Mouse (Mus musculus) heart, embryonic 15.5 days (tissue): ENCODE measurements around the gene Dhrs3. TPM values are rescaled to one million over a fixed set of nuclear protein-coding genes. Genes with fewer than 3 reads are reported as not detected.

Experiments
- ATAC-seq: fragments of 200-750 bp; cut with Nextera tagmentation; replicated peaks from 2 replicates; pipeline ENCODE4 v1.8.0; 2017; ENCODE audit warnings: low read depth, moderate TSS enrichment; ENCODE audit not compliant: insufficient number of reproducible peaks, insufficient read depth, low FRiP score
- H3K27ac ChIP-seq: fragments of 300-500 bp; sonication (generic); 2 replicates; pipeline ENCODE4 v1.5.1; 2015; ENCODE audit warnings: mild to moderate bottlenecking, inconsistent platforms
- H3K27me3 ChIP-seq: fragments of 300-500 bp; sonication (generic); 2 replicates; pipeline ENCODE4 v1.6.1; 2015; ENCODE audit warnings: inconsistent platforms
- H3K36me3 ChIP-seq: fragments of 300-500 bp; sonication (generic); 2 replicates; pipeline ENCODE4 v1.6.1; 2015; ENCODE audit warnings: mild to moderate bottlenecking, inconsistent platforms
- H3K4me1 ChIP-seq: fragments of 300-500 bp; sonication (generic); replicated peaks from 2 replicates; pipeline ENCODE4 v1.6.1; 2015; ENCODE audit warnings: inconsistent platforms
- H3K4me2 ChIP-seq: fragments of 300-500 bp; sonication (generic); 2 replicates; pipeline ENCODE4 v1.6.1; 2015; ENCODE audit warnings: inconsistent platforms, mild to moderate bottlenecking, moderate library complexity
- H3K4me3 ChIP-seq: fragments of 300-500 bp; sonication (generic); 2 replicates; pipeline ENCODE4 v1.5.1; 2015; ENCODE audit warnings: mild to moderate bottlenecking, inconsistent platforms
- H3K9ac ChIP-seq: fragments of 300-500 bp; sonication (generic); 2 replicates; pipeline ENCODE4 v1.6.1; 2015; ENCODE audit warnings: mild to moderate bottlenecking, inconsistent platforms
- H3K9me3 ChIP-seq: fragments of 300-500 bp; sonication (generic); replicated peaks from 2 replicates; pipeline ENCODE4 v1.6.1; 2016; ENCODE audit warnings: inconsistent platforms
- WGBS: fragments of 180-500 bp; shearing (Covaris S2); methylation state at CpG from one replicate; pipeline ENCODE4 v1.1.7; 2015; ENCODE audit warnings: mixed read lengths; 5-methylcytosine and 5-hydroxymethylcytosine counted together
- polyA plus RNA-seq: library from polyadenylated mRNA; unstranded; fragments of >200 nt; fragmentation: Nextera tagmentation; extraction: Ambion mirVana; gene quantifications from 2 replicates; pipeline ENCODE4 v1.2.1, GENCODE M21; 2015

The Dhrs3 gene
- polyA plus RNA-seq, 1 experiment from 2014 or later = 36.3 TPM

DNA sequence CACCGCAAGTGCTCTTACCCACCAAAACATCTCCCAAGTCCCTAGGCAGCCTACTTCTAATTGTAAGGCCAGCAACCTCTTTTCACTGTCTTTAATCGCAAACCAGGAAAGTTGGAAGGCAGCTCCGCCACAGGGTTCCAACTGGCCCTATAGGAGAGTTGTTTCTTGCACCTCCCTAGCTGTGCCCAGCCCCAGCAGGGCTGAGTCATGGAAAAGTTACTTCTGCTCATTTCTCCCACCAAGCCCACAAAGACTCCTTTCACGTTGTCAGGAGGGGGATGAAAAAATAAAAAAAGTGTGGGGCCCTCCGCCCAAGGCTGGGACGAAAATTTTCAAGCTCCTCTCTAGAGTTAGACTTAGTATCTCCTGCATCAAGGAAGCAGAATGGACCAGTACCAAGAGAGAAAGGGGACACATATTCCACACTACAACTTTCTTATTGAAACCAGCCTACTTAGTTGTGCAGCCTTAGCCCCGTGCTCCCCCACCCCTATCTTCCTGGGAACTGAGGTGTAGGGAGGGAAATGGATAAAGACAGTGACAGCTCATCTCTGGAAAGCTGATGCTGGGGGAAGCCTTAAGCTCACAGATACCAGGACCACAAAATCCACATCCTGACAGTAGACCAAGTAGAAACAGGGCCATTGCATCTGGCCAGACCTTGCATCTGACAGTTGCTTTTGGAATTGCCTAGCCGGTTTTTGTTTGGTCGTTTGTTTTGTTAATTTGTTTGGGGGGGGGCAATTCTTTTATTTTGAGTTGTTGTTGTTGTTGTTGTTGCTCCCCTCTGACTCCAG lies 2.9 kb upstream of the Dhrs3 start:
- no peak overlapping the region for H3K4me2 ChIP-seq
- no peak overlapping the region for H3K9ac ChIP-seq
- H3K4me3 ChIP-seq = no peak overlapping the region
- no peaks in the 10 kb centered on the region for H3K27me3 ChIP-seq
- no peaks in the 10 kb centered on the region for H3K9me3 ChIP-seq
- 71% methylated on average over 9 of the region's 9 CpGs for WGBS
- no peak for ATAC-seq
- peaks cover 29% of the 10 kb centered on the region for H3K4me1 ChIP-seq
- H3K36me3 ChIP-seq = no peaks in the 10 kb centered on the region
- H3K27ac ChIP-seq = no peak overlapping the region

GRCm38 (mm10) chr4:144890690-144891120 lies 1.9 kb upstream of the Dhrs3 start:
- Histone ChIP-seq H3K27ac (no peak overlapping the region), H3K36me3 (no peaks in the 10 kb centered on the region), H3K4me3 (no peak overlapping the region), H3K9me3 (no peaks in the 10 kb centered on the region), H3K9ac (no peak overlapping the region), H3K27me3 (no peaks in the 10 kb centered on the region), H3K4me2 (no peak overlapping the region), H3K4me1 (peaks cover 38% of the 10 kb centered on the region)
- no peak for ATAC-seq
- 12% methylated on average over 7 of the region's 7 CpGs for WGBS

DNA sequence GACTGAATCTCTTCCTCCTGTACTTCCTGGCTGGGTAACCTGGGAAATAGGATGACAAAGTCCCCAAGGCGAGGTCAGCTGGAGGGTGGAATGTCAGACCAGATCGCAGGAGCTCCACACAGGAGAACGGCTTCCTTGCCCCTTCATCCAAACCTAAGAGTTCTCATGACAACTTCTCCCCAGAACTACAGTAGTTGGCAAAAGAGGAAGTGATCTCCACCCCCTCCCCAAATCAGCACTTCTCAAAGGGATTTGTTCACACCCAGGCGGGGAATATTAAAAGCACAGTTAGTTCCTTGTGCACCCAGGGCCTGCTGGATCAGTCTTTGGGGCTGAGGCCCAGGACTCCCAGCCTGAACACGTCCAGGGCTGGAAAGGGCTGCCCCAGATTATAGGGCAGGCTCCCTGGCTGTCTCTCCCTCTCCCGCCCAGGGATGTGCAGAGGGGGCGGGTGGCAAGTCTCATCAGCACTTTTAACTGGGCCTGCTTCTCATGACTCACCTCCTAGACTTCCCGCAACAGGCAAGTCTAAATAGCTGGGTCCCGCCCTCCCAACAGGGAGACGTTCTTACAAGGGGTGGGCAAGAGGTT lies 1.4 kb upstream of the Dhrs3 start:
- H3K4me2 ChIP-seq = peak overlapping the region; percentile 98
- no peak overlapping the region for H3K4me3 ChIP-seq
- peak overlapping the region; percentile 76 for H3K27ac ChIP-seq
- ATAC-seq = no peak
- WGBS = 50% methylated on average over 10 of the region's 10 CpGs
- H3K36me3 ChIP-seq = no peaks in the 10 kb centered on the region
- H3K9ac ChIP-seq = no peak overlapping the region
- H3K27me3 ChIP-seq = no peaks in the 10 kb centered on the region
- H3K9me3 ChIP-seq = no peaks in the 10 kb centered on the region
- peaks cover 43% of the 10 kb centered on the region for H3K4me1 ChIP-seq

- H3K4me1 ChIP-seq = peaks cover 46% of the 10 kb centered on the region
- no peaks in the 10 kb centered on the region for H3K27me3 ChIP-seq
- H3K9ac ChIP-seq = peak overlapping the region; percentile 72
- ATAC-seq = no peak
- WGBS = 24% methylated on average over 5 of the region's 5 CpGs
- H3K4me2 ChIP-seq = peak overlapping the region; percentile 98
- peak overlapping the region; percentile 76 for H3K27ac ChIP-seq
- H3K9me3 ChIP-seq = no peaks in the 10 kb centered on the region
- peak overlapping the region; percentile 68 for H3K4me3 ChIP-seq
- no peaks in the 10 kb centered on the region for H3K36me3 ChIP-seq
These were observed 889 bp upstream of the Dhrs3 start for GRCm38 (mm10) chr4:144891743-144892132.

GRCm38 (mm10) chr4:144892937-144893272 lies 278 bp downstream of the Dhrs3 start:
- Histone ChIP-seq H3K9me3 (no peaks in the 10 kb centered on the region), H3K4me3 (peak overlapping the region; percentile 68), H3K36me3 (no peaks in the 10 kb centered on the region), H3K9ac (peak overlapping the region; percentile 72), H3K4me2 (peak overlapping the region; percentile 98), H3K4me1 (peaks cover 55% of the 10 kb centered on the region), H3K27me3 (no peaks in the 10 kb centered on the region), H3K27ac (peak overlapping the region; percentile 76)
- 0% methylated on average over 12 of the region's 12 CpGs for WGBS
- ATAC-seq = no peak

DNA sequence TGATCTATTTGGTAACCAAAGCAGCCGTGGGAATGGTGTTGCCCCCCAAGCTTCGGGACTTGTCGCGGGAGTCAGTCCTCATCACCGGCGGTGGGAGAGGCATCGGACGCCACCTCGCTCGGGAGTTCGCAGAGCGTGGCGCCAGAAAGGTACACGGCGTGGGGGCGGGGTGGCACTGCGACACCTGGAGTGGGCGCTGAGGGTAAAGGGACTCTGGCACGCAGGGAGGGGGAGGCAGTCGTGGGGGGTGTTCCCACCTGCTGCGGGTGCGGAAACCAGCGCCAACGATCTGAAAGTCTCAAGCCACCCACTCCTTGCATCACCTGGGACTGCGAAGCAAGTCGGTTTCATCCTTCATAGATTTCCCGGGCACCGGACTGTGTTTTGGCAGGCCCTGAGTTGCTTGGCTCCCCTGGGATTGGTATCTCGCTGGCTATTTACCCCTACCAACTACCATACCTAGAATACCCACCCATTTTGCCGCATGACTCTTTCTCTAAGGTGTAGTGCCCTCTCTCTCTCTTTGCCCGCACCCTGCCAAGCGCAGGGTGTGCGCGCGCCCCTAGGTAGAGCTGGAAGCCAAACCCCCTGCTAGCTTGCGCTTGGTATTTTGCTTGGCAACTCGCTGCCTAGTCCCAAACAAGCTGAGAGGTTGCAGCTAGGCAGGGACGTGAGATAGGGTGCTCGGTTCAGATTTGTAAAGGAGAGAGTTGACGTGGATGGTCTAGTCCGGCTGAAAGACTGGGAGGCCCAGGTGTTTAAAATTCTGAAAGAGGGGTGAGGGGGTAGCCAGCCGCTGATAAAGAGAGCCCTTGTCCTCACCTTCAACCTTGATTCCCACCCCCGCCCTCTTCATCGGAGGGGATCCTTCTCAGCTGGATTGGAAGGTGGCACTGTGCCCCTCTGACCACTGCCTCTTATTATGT lies 1.2 kb downstream of the Dhrs3 start:
- 1% methylated on average over 44 of the region's 44 CpGs for WGBS
- H3K27me3 ChIP-seq = no peaks in the 10 kb centered on the region
- H3K9me3 ChIP-seq = no peaks in the 10 kb centered on the region
- H3K36me3 ChIP-seq = 0 out of 2 replicates have a peak, but pooled peaks cover 2% of the 10 kb centered on the region
- H3K4me1 ChIP-seq = peaks cover 65% of the 10 kb centered on the region
- ATAC-seq = no peak
- peak overlapping the region; percentile 76 for H3K27ac ChIP-seq
- H3K4me2 ChIP-seq = peak overlapping the region; percentile 98
- H3K4me3 ChIP-seq = peak overlapping the region; percentile 68
- H3K9ac ChIP-seq = peak overlapping the region; percentile 72

DNA sequence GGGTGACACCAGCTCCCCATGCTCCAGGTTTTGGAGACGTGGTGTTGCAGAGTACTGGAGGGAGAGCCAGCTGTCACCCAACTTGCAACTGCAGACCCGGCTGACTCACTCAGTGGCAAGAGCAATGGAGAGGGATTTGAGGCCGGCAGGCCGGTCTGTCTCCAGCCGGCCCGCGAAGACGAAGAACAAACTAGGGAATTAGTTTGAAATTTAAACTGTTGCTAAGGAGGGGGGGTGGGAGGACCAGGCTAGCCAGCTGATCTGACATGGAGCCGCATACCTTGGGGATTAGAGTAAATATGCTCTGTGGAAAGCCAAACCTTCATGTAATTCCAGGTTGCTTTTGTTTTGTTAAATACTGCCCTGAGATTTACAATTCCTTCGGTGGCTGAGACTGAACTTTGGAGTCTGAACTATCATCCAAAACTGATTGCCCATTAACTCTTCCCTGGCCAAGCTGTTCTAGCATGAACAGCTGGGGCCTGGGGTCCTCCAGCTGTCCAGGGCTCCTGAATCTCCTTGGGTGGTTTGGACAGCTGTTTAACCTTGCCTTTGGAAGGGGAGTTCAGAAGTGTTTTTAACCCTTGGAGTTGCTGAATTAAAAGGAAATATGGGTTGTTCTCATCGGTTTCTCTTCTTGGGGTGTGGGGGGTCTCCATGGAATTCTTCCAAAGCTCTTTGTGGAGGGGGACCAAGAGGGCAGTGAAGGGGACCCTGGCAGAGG lies 2.0 kb downstream of the Dhrs3 start:
- Histone ChIP-seq H3K36me3 (0 out of 2 replicates have a peak, but pooled peaks cover 3% of the 10 kb centered on the region), H3K4me3 (peak overlapping the region; percentile 68), H3K9me3 (no peaks in the 10 kb centered on the region), H3K9ac (peak overlapping the region; percentile 72), H3K4me1 (peaks cover 65% of the 10 kb centered on the region), H3K27ac (peak overlapping the region; percentile 76), H3K27me3 (no peaks in the 10 kb centered on the region), H3K4me2 (peak overlapping the region; percentile 98)
- ATAC-seq = no peak
- 4% methylated on average over 11 of the region's 11 CpGs for WGBS

- 38% methylated on average over 2 of the region's 2 CpGs for WGBS
- Histone ChIP-seq H3K9me3 (no peaks in the 10 kb centered on the region), H3K4me1 (peaks cover 65% of the 10 kb centered on the region), H3K4me2 (peak overlapping the region; percentile 98), H3K9ac (peak overlapping the region; percentile 72; the same call in 1 of the 2 replicates), H3K27ac (peak overlapping the region; percentile 76), H3K27me3 (no peaks in the 10 kb centered on the region), H3K36me3 (0 out of 2 replicates have a peak, but pooled peaks cover 3% of the 10 kb centered on the region), H3K4me3 (peak overlapping the region; percentile 68)
- no peak for ATAC-seq
These were observed 2.6 kb downstream of the Dhrs3 start for GRCm38 (mm10) chr4:144895211-144895590.

DNA sequence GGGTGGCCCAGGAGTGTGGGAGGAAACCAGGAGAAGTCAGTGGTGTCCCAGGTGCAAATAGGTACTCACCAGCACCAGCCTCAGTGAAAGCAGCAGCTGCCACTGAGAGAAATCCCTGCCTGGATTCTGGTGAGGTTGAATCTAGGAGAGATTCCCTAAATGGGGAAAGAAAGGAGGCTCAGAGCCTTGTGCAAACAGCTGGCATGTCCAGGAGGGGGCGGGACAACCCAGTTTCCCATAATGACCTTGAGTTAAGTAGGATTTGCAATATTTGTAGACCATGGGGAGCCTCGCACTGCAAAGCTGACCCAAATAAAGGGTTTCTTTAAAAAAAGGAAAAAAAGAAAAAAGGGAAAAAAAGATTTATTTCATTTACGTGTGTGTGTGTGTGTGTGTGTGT lies 3.7 kb downstream of the Dhrs3 start:
- 0 out of 2 replicates have a peak overlapping the region, but pooled peaks have one; percentile 4 for H3K4me3 ChIP-seq
- H3K27ac ChIP-seq = peak overlapping the region; percentile 17; the same call in 1 of the 2 replicates
- 0 out of 2 replicates have a peak overlapping the region, but pooled peaks have one; percentile 26 for H3K9ac ChIP-seq
- peak overlapping the region; percentile 98; the same call in 1 of the 2 replicates for H3K4me2 ChIP-seq
- ATAC-seq = no peak
- no peaks in the 10 kb centered on the region for H3K27me3 ChIP-seq
- H3K9me3 ChIP-seq = no peaks in the 10 kb centered on the region
- H3K4me1 ChIP-seq = peaks cover 61% of the 10 kb centered on the region
- WGBS = 55% methylated on average over 3 of the region's 3 CpGs
- H3K36me3 ChIP-seq = 0 out of 2 replicates have a peak, but pooled peaks cover 3% of the 10 kb centered on the region

GRCm38 (mm10) chr4:144898036-144898649 lies 5.5 kb downstream of the Dhrs3 start:
- Histone ChIP-seq H3K9ac (no peak overlapping the region), H3K4me3 (no peak overlapping the region), H3K27ac (peak overlapping the region; percentile 55), H3K27me3 (no peaks in the 10 kb centered on the region; the same call in 1 of the 2 replicates), H3K4me2 (no peak overlapping the region), H3K4me1 (peaks cover 62% of the 10 kb centered on the region), H3K36me3 (0 out of 2 replicates have a peak, but pooled peaks cover 3% of the 10 kb centered on the region), H3K9me3 (no peaks in the 10 kb centered on the region)
- peak; percentile 70; the same call in 1 of the 2 replicates for ATAC-seq
- 48% methylated on average over 6 of the region's 6 CpGs for WGBS
